12 mouse cellular contexts compared by ENCODE assay signal in genomic region chr12:56521106-56521840, GRCm38 (mm10). TPM values are rescaled to one million over a fixed set of nuclear protein-coding genes. Genes with fewer than 3 reads are reported as not detected.
DNase-seq lines count a peak whose midpoint lies in the region; ATAC-seq and TF ChIP-seq lines count a peak whose summit lies in the region.
"Had no signal": no experiment of that assay in that cellular context is flagged by ENCODE, and none has a peak within 500 bp of the region (broad histone marks: within the 10 kb centered on the region; RNA-seq: fewer than 3 reads in every experiment).

No protein-coding gene starts in this region.

- peak; percentile 51 for DNase-seq in brain, embryonic 14.5 days (ENCODE audit: low read depth)
- no peak for DNase-seq in left cerebral cortex, postnatal 36 days (ENCODE audit: low spot score in 2 of 2)
- DNase-seq in thymus, postnatal 10 days (ENCODE audit: low spot score in 2 of 2), result no peak
- DNase-seq in kidney, adult 9 months, result no peak
- DNase-seq: adrenal gland, postnatal 14 days; liver, postnatal 0 days had no signal

- intact Hi-C loops in left cerebral cortex, postnatal 36 days (cut with DNase I), result no loop called here

- TF ChIP-seq CTCF in brain, embryonic 14.5 days (IDR thresholded peaks at IDR 0.05; ENCODE audit: borderline replicate concordance, extremely low read depth, insufficient read depth, insufficient read length), result no peak

- WGBS in hindbrain, embryonic 13.5 days, result under 1% methylated on average over 33 of the region's 33 CpGs
- WGBS in hindbrain, embryonic 12.5 days, result under 1% methylated on average over 33 of the region's 33 CpGs
- 1% methylated on average over 33 of the region's 33 CpGs for WGBS in forebrain, embryonic 13.5 days
- WGBS in midbrain, embryonic 13.5 days, result 2% methylated on average over 33 of the region's 33 CpGs

- H3K4me2 ChIP-seq in hindbrain, embryonic 13.5 days, result no peak overlapping the region
- no peak overlapping the region for H3K4me2 ChIP-seq in hindbrain, embryonic 12.5 days (replicated peaks)
- H3K4me2 ChIP-seq in forebrain, embryonic 13.5 days, result peak overlapping the region; percentile 51
- H3K4me2 ChIP-seq in midbrain, embryonic 13.5 days (replicated peaks), result peak overlapping the region; percentile 35

- H3K9ac ChIP-seq in hindbrain, embryonic 13.5 days, result no peak overlapping the region
- H3K9ac ChIP-seq in hindbrain, embryonic 12.5 days, result no peak overlapping the region
- peak overlapping the region; percentile 60 for H3K9ac ChIP-seq in forebrain, embryonic 13.5 days
- no peak overlapping the region for H3K9ac ChIP-seq in midbrain, embryonic 13.5 days (replicated peaks)
- H3K9ac ChIP-seq: liver, postnatal 0 days had no signal

- H3K4me1 ChIP-seq in hindbrain, embryonic 13.5 days (replicated peaks), result 0 out of 2 replicates have a peak, but pooled peaks cover 3% of the 10 kb centered on the region
- 0 out of 2 replicates have a peak, but pooled peaks cover 3% of the 10 kb centered on the region for H3K4me1 ChIP-seq in hindbrain, embryonic 12.5 days
- no peaks in the 10 kb centered on the region for H3K4me1 ChIP-seq in forebrain, embryonic 13.5 days
- H3K4me1 ChIP-seq in midbrain, embryonic 13.5 days (replicated peaks), result peaks cover 13% of the 10 kb centered on the region

- no peaks in the 10 kb centered on the region for H3K36me3 ChIP-seq in hindbrain, embryonic 13.5 days
- no peaks in the 10 kb centered on the region for H3K36me3 ChIP-seq in hindbrain, embryonic 12.5 days
- no peaks in the 10 kb centered on the region for H3K36me3 ChIP-seq in forebrain, embryonic 13.5 days (ENCODE audit: poor library complexity, severe bottlenecking)
- no peaks in the 10 kb centered on the region for H3K36me3 ChIP-seq in midbrain, embryonic 13.5 days

- no peak for TF ChIP-seq POLR2A in brain, embryonic 14.5 days (IDR thresholded peaks at IDR 0.05; ENCODE audit: borderline replicate concordance, extremely low read depth, insufficient read depth, insufficient read length, poor library complexity, severe bottlenecking)

- no peak overlapping the region for H3K27ac ChIP-seq in hindbrain, embryonic 13.5 days
- no peak overlapping the region for H3K27ac ChIP-seq in hindbrain, embryonic 12.5 days
- peak overlapping the region; percentile 77 for H3K27ac ChIP-seq in forebrain, embryonic 13.5 days
- no peak overlapping the region for H3K27ac ChIP-seq in midbrain, embryonic 13.5 days

- peaks cover 93% of the 10 kb centered on the region for H3K27me3 ChIP-seq in hindbrain, embryonic 13.5 days
- peaks cover 92% of the 10 kb centered on the region for H3K27me3 ChIP-seq in hindbrain, embryonic 12.5 days
- H3K27me3 ChIP-seq in forebrain, embryonic 13.5 days, result peaks cover 92% of the 10 kb centered on the region
- peaks cover 91% of the 10 kb centered on the region for H3K27me3 ChIP-seq in midbrain, embryonic 13.5 days

- H3K9me3 ChIP-seq in hindbrain, embryonic 13.5 days, result no peaks in the 10 kb centered on the region
- no peaks in the 10 kb centered on the region for H3K9me3 ChIP-seq in hindbrain, embryonic 12.5 days (replicated peaks)
- no peaks in the 10 kb centered on the region for H3K9me3 ChIP-seq in forebrain, embryonic 13.5 days (replicated peaks)
- no peaks in the 10 kb centered on the region for H3K9me3 ChIP-seq in midbrain, embryonic 13.5 days

- ATAC-seq in hindbrain, embryonic 13.5 days (ENCODE audit: low FRiP score), result 0 out of 2 replicates have a peak, but pooled peaks have one; percentile 30
- ATAC-seq in hindbrain, embryonic 12.5 days (ENCODE audit: low FRiP score), result no peak
- ATAC-seq in forebrain, embryonic 13.5 days, result no peak
- ATAC-seq in midbrain, embryonic 13.5 days, result 0 out of 2 replicates have a peak, but pooled peaks have one; percentile 49
- ATAC-seq: liver, postnatal 0 days had no signal

- no peak overlapping the region for H3K4me3 ChIP-seq in hindbrain, embryonic 13.5 days
- H3K4me3 ChIP-seq in hindbrain, embryonic 12.5 days, result no peak overlapping the region
- H3K4me3 ChIP-seq in forebrain, embryonic 13.5 days, result peak overlapping the region; percentile 28
- peak overlapping the region; percentile 20 for H3K4me3 ChIP-seq in midbrain, embryonic 13.5 days (replicated peaks)

RNA-seq across cellular contexts. Expression of gene Nkx2-1, which starts 15.4 kb away (rescaled TPM):
- polyA plus RNA-seq in hindbrain, embryonic 13.5 days (2015; fragmentation: Nextera tagmentation; extraction: Ambion mirVana), result 0.31 TPM in 1 of 2 replicates, not detected in the other
- 0.12 and 1.7 TPM in 2 replicates for polyA plus RNA-seq in hindbrain, embryonic 12.5 days (2016; fragmentation: Nextera tagmentation; extraction: Ambion mirVana)
- 29.4 and 75.7 TPM in 2 replicates for polyA plus RNA-seq in brain, embryonic 14.5 days (2012; rRNA removed)
- polyA plus RNA-seq in forebrain, embryonic 13.5 days (2015; fragmentation: Nextera tagmentation; extraction: Ambion mirVana), result 12.4 and 22.6 TPM in 2 replicates
- 6.2 and 9.2 TPM in 2 replicates for polyA plus RNA-seq in midbrain, embryonic 13.5 days (2015; fragmentation: Nextera tagmentation; extraction: Ambion mirVana)
- total RNA-seq in left cerebral cortex, postnatal 36 days (2021), result under 1 TPM; 0.23 to 0.44 TPM
- total RNA-seq: adrenal gland, postnatal 14 days had no signal
- polyA plus RNA-seq: gonadal fat pad, adult 2 months; liver, postnatal 0 days; stomach, embryonic 16.5 days had no signal

Comparison
In these comparisons a context has a peak if more than half of its experiments do, and no peak if none do; other contexts are left out.
1. ATAC-seq: peak in hindbrain, embryonic 13.5 days (single experiment) and midbrain, embryonic 13.5 days (single experiment); none in hindbrain, embryonic 12.5 days (single experiment) and forebrain, embryonic 13.5 days (single experiment).
2. H3K4me2 ChIP-seq: peak in forebrain, embryonic 13.5 days (single experiment) and midbrain, embryonic 13.5 days (single experiment); none in hindbrain, embryonic 13.5 days (single experiment) and hindbrain, embryonic 12.5 days (single experiment).
3. H3K4me3 ChIP-seq: peak in forebrain, embryonic 13.5 days (single experiment) and midbrain, embryonic 13.5 days (single experiment); none in hindbrain, embryonic 13.5 days (single experiment) and hindbrain, embryonic 12.5 days (single experiment).